Mouse (Mus musculus) ovary, postnatal 14 days (tissue): ENCODE results near the gene Stt3b.
A peak's percentile ranks its signal among the peaks of the same experiment; 100 is the strongest.

Experiments used
- DNase-seq: peaks from one replicate; pipeline ENCODE4 v3.0.0; 2022; ENCODE audit warnings: low spot score

Stt3b gene

GRCm38 (mm10) chr9:115318621-115319375 lies 8.6 kb upstream of the Stt3b start:
- DNase-seq, result no peak

GRCm38 (mm10) chr9:115317049-115317448 lies 6.8 kb upstream of the Stt3b start:
- no peak for DNase-seq

- DNase-seq, result no peak
These were observed 4.3 kb upstream of the Stt3b start for GRCm38 (mm10) chr9:115314556-115314955.

GRCm38 (mm10) chr9:115313830-115314229 lies 3.6 kb upstream of the Stt3b start:
- no peak for DNase-seq

GRCm38 (mm10) chr9:115311223-115311520 lies 951 bp upstream of the Stt3b start:
- no peak for DNase-seq

- DNase-seq, result no peak
These were observed 260 bp downstream of the Stt3b start for GRCm38 (mm10) chr9:115309977-115310345.

- no peak for DNase-seq
These were observed 745 bp downstream of the Stt3b start for GRCm38 (mm10) chr9:115309381-115309971.

- DNase-seq, result no peak
These were observed 1.3 kb downstream of the Stt3b start for GRCm38 (mm10) chr9:115308941-115309380.

GRCm38 (mm10) chr9:115308401-115308800 lies 1.8 kb downstream of the Stt3b start:
- no peak for DNase-seq

GRCm38 (mm10) chr9:115306202-115306601 lies 4.0 kb downstream of the Stt3b start:
- no peak for DNase-seq

GRCm38 (mm10) chr9:115304149-115304548 lies 6.1 kb downstream of the Stt3b start:
- DNase-seq, result no peak

- DNase-seq, result no peak
These were observed 8.6 kb downstream of the Stt3b start for GRCm38 (mm10) chr9:115301593-115301992.

- DNase-seq, result no peak
These were observed 9.1 kb downstream of the Stt3b start for GRCm38 (mm10) chr9:115301002-115301579.

- no peak for DNase-seq
These were observed 13.5 kb downstream of the Stt3b start for GRCm38 (mm10) chr9:115296738-115297137.

GRCm38 (mm10) chr9:115293920-115294594 lies 16.2 kb downstream of the Stt3b start:
- DNase-seq, result no peak

- DNase-seq, result no peak
These were observed 22.3 kb downstream of the Stt3b start for GRCm38 (mm10) chr9:115287774-115288434.

GRCm38 (mm10) chr9:115284385-115284784 lies 25.8 kb downstream of the Stt3b start:
- DNase-seq, result no peak

- DNase-seq, result no peak
These were observed 26.8 kb downstream of the Stt3b start for GRCm38 (mm10) chr9:115283403-115283802.

- DNase-seq, result no peak
These were observed 31.6 kb downstream of the Stt3b start for GRCm38 (mm10) chr9:115278641-115279040.

- DNase-seq, result no peak
These were observed 35.4 kb downstream of the Stt3b start for GRCm38 (mm10) chr9:115274806-115275205.

- no peak for DNase-seq
These were observed 37.0 kb downstream of the Stt3b start for GRCm38 (mm10) chr9:115273095-115273649.

- DNase-seq, result peak; percentile 19
These were observed 37.8 kb downstream of the Stt3b start for GRCm38 (mm10) chr9:115272451-115272850.
